Mouse (Mus musculus) liver, postnatal 0 days (tissue): ENCODE results near the gene Nupr1l.

ENCODE experiments used
- CTCF ChIP-seq: sonication (generic); IDR thresholded peaks from 2 replicates; pipeline ENCODE4 v1.5.1; 2016; ENCODE audit warnings: antibody characterized with exemption, low read depth
- EP300 ChIP-seq: IDR thresholded peaks from 2 replicates; pipeline ENCODE4 v1.6.1; 2016; ENCODE audit warnings: antibody characterized with exemption, low read depth, mild to moderate bottlenecking

GRCm38 (mm10) chr5:129864467-129864866 lies 43.9 kb upstream of the Nupr1l start:
- peak; percentile 64 for TF ChIP-seq CTCF
- TF ChIP-seq EP300, result no peak
